Mouse (Mus musculus) layer of hippocampus, adult 11-12 months (tissue): ENCODE data around the gene Olfr452.

Experiments used
- DNase-seq: peaks from one replicate; pipeline ENCODE4 v3.0.0; 2022; ENCODE audit warnings: low spot score

Gene Olfr452

GRCm38 (mm10) chr6:42784793-42785192, at the start of gene Olfr452:
TSS of gene Olfr452 (plus strand) at chr6:42785093.
- no peak for DNase-seq

GRCm38 (mm10) chr6:42739071-42739470, 45.8 kb upstream of the Olfr452 start, which contains the start of gene Olfr453:
TSS of gene Olfr453 (plus strand) at chr6:42739371.
- DNase-seq = no peak

DNA sequence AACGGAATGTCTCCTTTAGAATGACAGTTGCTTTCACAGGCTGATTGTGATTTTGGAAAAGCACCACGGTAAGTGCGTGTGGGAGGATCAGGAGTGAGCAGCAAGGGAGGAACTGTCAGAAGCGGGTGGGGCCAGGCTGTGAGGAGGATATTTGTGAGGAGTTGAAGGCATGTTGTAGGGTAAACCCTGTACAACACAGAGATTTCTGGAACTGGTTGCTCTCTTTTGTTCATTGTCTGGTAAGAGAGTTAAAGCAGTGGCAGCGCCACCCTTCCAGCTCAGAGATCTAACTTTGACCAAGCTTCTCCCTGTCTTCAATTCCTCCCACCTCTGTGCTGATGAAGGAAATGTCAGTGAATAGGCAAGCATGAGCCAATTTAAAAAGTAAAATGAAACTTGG, 42.6 kb upstream of the Olfr452 start:
- no peak for DNase-seq

DNA sequence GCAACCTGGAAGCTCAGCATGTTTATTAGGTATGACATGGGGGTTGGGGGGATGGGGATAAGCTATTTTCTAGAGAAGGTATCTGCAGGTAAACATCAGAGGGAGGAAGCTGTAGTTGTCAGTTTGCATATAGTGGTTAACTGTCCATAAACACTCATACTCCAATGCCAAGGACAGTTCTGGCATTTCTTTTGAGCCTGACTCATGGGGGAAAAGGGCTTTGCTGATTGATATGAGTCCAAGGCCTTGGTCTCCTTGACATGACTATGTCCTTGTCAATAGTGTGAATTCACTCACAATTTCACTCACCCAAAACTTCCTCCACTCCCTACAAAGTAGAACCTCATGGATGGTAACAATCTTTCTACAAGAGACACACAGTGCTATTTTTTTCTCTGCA, 37.0 kb upstream of the Olfr452 start:
- no peak for DNase-seq

GRCm38 (mm10) chr6:42756104-42756503, 28.8 kb upstream of the Olfr452 start, which contains the start of gene Olfr38:
TSS of gene Olfr38 (plus strand) at chr6:42756404.
- DNase-seq = no peak

DNA sequence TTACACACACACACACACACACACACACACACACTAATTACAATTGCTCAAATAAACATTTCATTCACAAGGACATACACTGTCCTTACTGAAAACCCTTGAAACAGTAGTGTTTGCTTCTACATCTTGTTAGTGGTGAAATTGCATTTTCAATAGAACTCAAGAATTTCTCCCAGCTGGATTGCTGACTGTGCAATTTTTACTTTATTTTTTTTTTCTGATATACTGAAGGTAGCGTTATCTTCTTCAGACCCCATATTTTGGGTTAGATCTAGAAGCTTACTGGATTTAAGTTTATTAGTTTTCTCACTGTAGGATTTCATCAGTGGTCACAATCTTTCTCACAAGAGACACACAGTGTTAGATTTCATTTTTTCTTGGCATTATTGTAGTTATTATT, 7.8 kb upstream of the Olfr452 start:
- DNase-seq = no peak

DNA sequence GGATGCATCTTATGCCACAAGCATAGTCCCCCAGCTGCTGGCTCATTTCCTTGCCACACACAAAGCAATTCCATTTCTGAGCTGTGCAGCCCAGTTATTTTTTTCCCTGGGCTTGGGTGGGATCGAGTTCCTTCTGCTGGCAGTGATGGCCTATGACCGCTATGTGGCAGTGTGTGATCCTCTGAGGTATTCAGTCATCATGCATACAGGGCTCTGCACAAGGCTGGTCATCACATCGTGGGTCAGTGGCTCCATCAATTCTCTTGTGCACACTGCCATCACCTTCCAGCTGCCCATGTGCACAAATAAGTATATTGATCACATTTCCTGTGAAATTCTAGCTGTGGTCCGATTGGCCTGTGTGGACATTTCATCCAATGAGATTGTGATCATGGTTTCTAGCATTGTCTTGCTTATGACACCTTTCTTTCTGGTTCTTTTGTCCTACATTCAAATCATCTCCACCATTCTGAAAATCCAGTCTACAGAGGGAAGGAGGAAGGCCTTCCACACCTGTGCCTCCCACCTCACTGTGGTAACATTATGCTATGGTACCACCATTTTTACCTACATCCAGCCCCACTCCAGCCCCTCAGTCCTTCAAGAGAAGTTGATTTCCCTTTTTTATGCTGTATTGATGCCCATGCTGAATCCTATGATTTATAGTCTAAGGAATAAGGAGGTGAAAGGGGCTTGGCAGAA, 5.5 kb downstream of the Olfr452 start:
- no peak for DNase-seq

- DNase-seq = no peak
These were observed 6.2 kb downstream of the Olfr452 start for GRCm38 (mm10) chr6:42790949-42791556.

DNA sequence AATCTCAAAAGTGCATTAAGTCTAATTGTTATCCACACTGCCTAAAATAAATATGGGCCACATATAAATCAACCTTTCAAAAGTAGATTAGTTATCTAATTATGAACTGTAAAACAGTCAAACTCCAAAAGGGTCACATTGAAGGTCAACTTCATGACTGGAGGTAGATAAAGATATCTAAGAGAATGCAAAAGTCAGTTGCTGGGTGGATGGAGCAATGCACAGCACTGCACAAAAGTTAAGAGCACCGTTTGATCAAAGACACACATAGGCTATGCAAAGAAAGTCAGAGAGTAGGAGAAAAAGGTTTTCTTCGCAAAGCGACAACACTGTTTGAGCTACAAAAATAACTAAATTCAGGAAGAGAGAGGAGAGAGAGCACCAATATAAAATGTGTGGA, 10.1 kb downstream of the Olfr452 start:
- no peak for DNase-seq

- no peak for DNase-seq
These were observed 26.7 kb downstream of the Olfr452 start, which contains the start of gene Olfr450 for GRCm38 (mm10) chr6:42811639-42812038. TSS of gene Olfr450 (plus strand) at chr6:42811939.

DNA sequence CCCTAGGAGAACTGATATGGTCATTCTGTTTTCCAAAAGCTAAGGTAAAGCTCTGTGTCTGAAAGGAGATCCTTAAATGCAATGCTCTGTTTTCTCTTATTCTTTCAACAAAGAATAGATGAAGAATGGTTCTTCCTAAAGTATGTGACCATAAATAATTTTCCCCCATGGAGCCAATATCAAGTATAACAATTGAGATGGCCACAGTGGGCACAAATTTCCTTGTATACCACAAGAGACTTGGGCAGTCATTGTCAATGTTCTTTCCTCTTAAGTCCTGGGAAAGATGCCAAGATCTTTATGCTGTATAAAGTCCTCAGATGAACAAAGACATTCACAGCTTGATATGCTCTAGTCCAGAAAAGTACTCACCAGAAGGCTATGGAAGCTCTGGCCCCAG, 49.2 kb downstream of the Olfr452 start, which contains the start of gene Olfr449:
Gene Olfr449, plus strand, starts transcription at position 301 of the 400 bp plus-strand sequence.
- DNase-seq = no peak
